Mouse (Mus musculus) v-Abl transformed pro-B cells (cell line): Measurements from ENCODE around the gene Ctdsp1.

Experiments
- in situ Hi-C, 2 experiments: fragments of 400-800 bp; cut with MboI; formaldehyde crosslinking; loops; one replicate each; pipeline ENCODE4 v1.15.1; 2025; ENCODE audit not compliant: unreplicated experiment in 2 of 2

Ctdsp1 gene

GRCm38 (mm10) chr1:74437702-74438427 is 46.6 kb downstream of the Ctdsp1 start:
- in situ Hi-C loops = loop anchor here in 1 of 2 experiments (25.0 kb wide), 1 partner anchor 526 kb away; no protein-coding TSS in a partner anchor

- in situ Hi-C loops = loop anchor here in 1 of 2 experiments (25.0 kb wide), 1 partner anchor 527 kb away; no protein-coding TSS in a partner anchor
Measured at GRCm38 (mm10) chr1:74439166-74439876, 48.0 kb downstream of the Ctdsp1 start.

- in situ Hi-C loops = loop anchor here in 1 of 2 experiments (25.0 kb wide), 1 partner anchor 532 kb away; no protein-coding TSS in a partner anchor
Measured at GRCm38 (mm10) chr1:74444538-74444937, 53.2 kb downstream of the Ctdsp1 start.
